Mouse (Mus musculus): Measurements from ENCODE around the gene Dhps. TPM values are rescaled to one million over a fixed set of nuclear protein-coding genes. Genes with fewer than 3 reads are reported as not detected.

Dhps gene
- total and polyA plus RNA-seq, 3 experiments = 44.7 to 88.5 (median 60.1) TPM

GRCm38 (mm10) chr8:85091526-85092090, 20.1 kb downstream of the Dhps start:
- Histone ChIP-seq H3K4me1 (ENCODE audit: control insufficient read depth in 1 of 2, insufficient read depth in 2 of 2) (no peaks in the 10 kb centered on the region), H3K79me2 (replicated peaks; ENCODE audit: control insufficient read depth, extremely low read depth, insufficient read depth, poor library complexity, severe bottlenecking) (no peaks in the 10 kb centered on the region), H3K9ac (ENCODE audit: insufficient read depth, low read depth) (no peak overlapping the region), H3K36me3 (replicated peaks in 1 of 2; ENCODE audit: control insufficient read depth in 1 of 2, insufficient read depth in 1 of 2, low read length in 1 of 2) (peaks cover 75 to 89% of the 10 kb centered on the region in 2 experiments), H3K4me3 (replicated peaks in 1 of 3; ENCODE audit: low read depth in 2 of 3, low read length in 2 of 3, poor library complexity in 1 of 3) (no peak overlapping the region), H3K27ac (ENCODE audit: insufficient read depth, low read depth) (no peak overlapping the region), H3K27me3 (replicated peaks) (no peaks in the 10 kb centered on the region), H3K9me3 (replicated peaks; ENCODE audit: low read length) (no peaks in the 10 kb centered on the region), H3K4me2 (ENCODE audit: insufficient read depth, low read depth, poor library complexity, severe bottlenecking) (no peak overlapping the region)
- dilution Hi-C loops (cut with MboI; ENCODE audit: extremely low pct_ligation_motif_present, extremely low pct_unique_long_range_greater_than_20kb, low sequenced_read_pairs) = no loop called here
- no peak for TF ChIP-seq CHD2 (IDR thresholded peaks at IDR 0.05; ENCODE audit: low read length)
- TF ChIP-seq PAX5 (IDR thresholded peaks at IDR 0.05; ENCODE audit: low read length) = no peak
- TF ChIP-seq NELFE (IDR thresholded peaks at IDR 0.05; ENCODE audit: low read depth, low read length) = no peak
- no peak for TF ChIP-seq USF2 (conservative IDR thresholded peaks at IDR 0.05; ENCODE audit: low read depth, low read length)
- in situ Hi-C loops (cut with MboI; ENCODE audit: low pct_ligation_motif_present, low pct_unique_long_range_greater_than_20kb, low sequenced_read_pairs) = no loop called here
- DNase-seq (ENCODE audit: extremely low read depth) = no peak

- Histone ChIP-seq H3K4me1 (ENCODE audit: control insufficient read depth in 1 of 2, insufficient read depth in 2 of 2) (peaks cover 0 to 9% of the 10 kb centered on the region in 2 experiments; a peak in 3 of 4 replicates), H3K9ac (ENCODE audit: insufficient read depth, low read depth) (no peak overlapping the region), H3K4me3 (replicated peaks in 1 of 3; ENCODE audit: low read depth in 2 of 3, low read length in 2 of 3, poor library complexity in 1 of 3) (no peak overlapping the region), H3K9me3 (replicated peaks; ENCODE audit: low read length) (no peaks in the 10 kb centered on the region), H3K4me2 (ENCODE audit: insufficient read depth, low read depth, poor library complexity, severe bottlenecking) (no peak overlapping the region), H3K27me3 (replicated peaks) (no peaks in the 10 kb centered on the region), H3K79me2 (replicated peaks; ENCODE audit: control insufficient read depth, extremely low read depth, insufficient read depth, poor library complexity, severe bottlenecking) (no peaks in the 10 kb centered on the region), H3K36me3 (replicated peaks in 1 of 2; ENCODE audit: control insufficient read depth in 1 of 2, insufficient read depth in 1 of 2, low read length in 1 of 2) (peaks cover 74 to 89% of the 10 kb centered on the region in 2 experiments), H3K27ac (ENCODE audit: insufficient read depth, low read depth) (no peak overlapping the region)
- dilution Hi-C loops (cut with MboI; ENCODE audit: extremely low pct_ligation_motif_present, extremely low pct_unique_long_range_greater_than_20kb, low sequenced_read_pairs) (no loop called here), in situ Hi-C loops (cut with MboI; ENCODE audit: low pct_ligation_motif_present, low pct_unique_long_range_greater_than_20kb, low sequenced_read_pairs) (no loop called here)
- no peak for TF ChIP-seq ZC3H11A (IDR thresholded peaks at IDR 0.05; ENCODE audit: low read depth, low read length)
- TF ChIP-seq IRF4 (IDR thresholded peaks at IDR 0.05; ENCODE audit: low read depth, low read length) = no peak
- no peak for TF ChIP-seq RCOR1 (conservative IDR thresholded peaks at IDR 0.05; ENCODE audit: low read depth, low read length)
- TF ChIP-seq KAT2A (IDR thresholded peaks at IDR 0.05; ENCODE audit: insufficient replicate concordance, low read length) = no peak
- no peak for TF ChIP-seq CHD1 (IDR thresholded peaks at IDR 0.05; ENCODE audit: low read depth, low read length)
- no peak for TF ChIP-seq ZNF384 (IDR thresholded peaks at IDR 0.05; ENCODE audit: low read depth, low read length)
- no peak for DNase-seq (ENCODE audit: extremely low read depth)
These were observed 23.5 kb downstream of the Dhps start for GRCm38 (mm10) chr8:85095051-85095450.

- in situ Hi-C loops (cut with MboI; ENCODE audit: low pct_ligation_motif_present, low pct_unique_long_range_greater_than_20kb, low sequenced_read_pairs) = no loop called here
- Histone ChIP-seq H3K4me3 (replicated peaks in 1 of 3; ENCODE audit: low read depth in 2 of 3, low read length in 2 of 3, poor library complexity in 1 of 3) (no peak overlapping the region), H3K27me3 (replicated peaks) (no peaks in the 10 kb centered on the region), H3K27ac (ENCODE audit: insufficient read depth, low read depth) (no peak overlapping the region), H3K9ac (ENCODE audit: insufficient read depth, low read depth) (no peak overlapping the region), H3K9me3 (replicated peaks; ENCODE audit: low read length) (no peaks in the 10 kb centered on the region), H3K4me1 (ENCODE audit: control insufficient read depth in 1 of 2, insufficient read depth in 2 of 2) (peaks cover 4 to 14% of the 10 kb centered on the region in 2 experiments), H3K36me3 (replicated peaks in 1 of 2; ENCODE audit: control insufficient read depth in 1 of 2, insufficient read depth in 1 of 2, low read length in 1 of 2) (peaks cover 74 to 89% of the 10 kb centered on the region in 2 experiments), H3K4me2 (ENCODE audit: insufficient read depth, low read depth, poor library complexity, severe bottlenecking) (no peak overlapping the region), H3K79me2 (replicated peaks; ENCODE audit: control insufficient read depth, extremely low read depth, insufficient read depth, poor library complexity, severe bottlenecking) (no peaks in the 10 kb centered on the region)
- DNase-seq (ENCODE audit: extremely low read depth) = no peak
- dilution Hi-C loops (cut with MboI; ENCODE audit: extremely low pct_ligation_motif_present, extremely low pct_unique_long_range_greater_than_20kb, low sequenced_read_pairs) = no loop called here
- no peak for TF ChIP-seq MYC (IDR thresholded peaks at IDR 0.05; ENCODE audit: low read depth, low read length)
- TF ChIP-seq TBP (conservative IDR thresholded peaks at IDR 0.05; ENCODE audit: low read depth, low read length) = no peak
- no peak for TF ChIP-seq SMC3 (IDR thresholded peaks at IDR 0.05; ENCODE audit: low read depth, low read length)
- TF ChIP-seq ETS1 (conservative IDR thresholded peaks at IDR 0.05; ENCODE audit: low read depth, low read length) = no peak
These were observed 24.0 kb downstream of the Dhps start for GRCm38 (mm10) chr8:85095566-85095965.
